Mouse (Mus musculus) small intestine, adult 2 months (tissue): ENCODE measurements around the gene Wrnip1.

ENCODE experiments used
- CTCF ChIP-seq: fragments of 200-500 bp; IDR thresholded peaks from 2 replicates; pipeline ENCODE4 v1.5.1; 2012; ENCODE audit warnings: low read depth, mild to moderate bottlenecking, control low read depth, inconsistent platforms, low read length, moderate library complexity, mixed read lengths; ENCODE audit not compliant: insufficient replicate concordance, insufficient read length; ENCODE audit errors: extremely low read depth
- POLR2A ChIP-seq: fragments of 200-500 bp; IDR thresholded peaks from 2 replicates; pipeline ENCODE4 v1.6.1; 2012; ENCODE audit warnings: low read depth, mild to moderate bottlenecking, control low read depth, inconsistent platforms, low read length, moderate library complexity

DNA sequence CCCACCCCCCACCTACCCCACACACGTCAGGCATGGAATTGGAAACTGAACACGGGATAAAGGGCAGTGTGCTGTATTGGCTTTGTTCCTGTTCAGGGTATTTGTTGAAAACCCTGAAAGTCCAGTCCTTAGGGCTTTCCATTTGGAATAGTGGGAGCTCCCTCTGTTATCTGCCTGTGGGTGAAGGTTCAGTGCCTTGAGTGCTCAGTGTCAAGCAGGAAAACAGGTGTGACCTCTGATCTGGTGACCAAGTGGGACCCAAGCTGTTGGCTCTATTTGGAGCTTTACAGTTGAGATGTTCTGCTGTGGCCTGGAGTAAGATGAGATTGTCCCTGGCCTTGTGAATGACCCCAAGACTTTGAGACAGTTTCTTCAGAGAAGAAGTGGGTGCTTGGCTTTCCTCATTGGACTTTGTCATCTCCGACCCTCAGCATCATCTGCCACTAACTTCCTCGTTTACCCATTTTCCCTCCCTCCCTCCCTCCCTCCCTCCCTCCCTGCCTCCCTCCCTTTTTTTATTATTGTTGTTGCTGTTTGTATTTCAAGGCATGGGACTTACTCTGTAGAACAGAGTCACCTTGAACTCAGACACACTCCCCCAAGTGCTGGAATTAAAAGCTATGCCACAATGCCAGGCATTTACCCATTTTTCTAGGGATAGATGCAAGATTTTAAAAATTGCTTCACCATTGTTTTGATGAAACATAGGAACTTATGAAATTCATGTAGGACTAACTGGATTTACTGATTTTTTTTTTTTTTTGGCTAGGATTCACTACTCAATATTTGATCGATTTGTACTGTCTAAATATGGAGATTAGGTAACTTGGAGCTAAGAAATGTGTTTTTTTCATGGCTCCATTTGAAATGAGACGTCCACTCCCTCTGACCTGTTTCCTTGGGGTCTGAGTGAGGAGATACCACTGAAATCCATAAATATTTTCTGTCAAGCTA lies 22.8 kb downstream of the Wrnip1 start:
- TF ChIP-seq POLR2A = no peak
- no peak for TF ChIP-seq CTCF
